Mouse (Mus musculus): ENCODE results near the gene Mctp2.

The Mctp2 gene

GRCm38 (mm10) chr7:72169320-72169719 is 137.1 kb downstream of the Mctp2 start:
- ATAC-seq (ENCODE audit: low TSS enrichment): no peak

GRCm38 (mm10) chr7:72165726-72166701 is 140.4 kb downstream of the Mctp2 start:
- no peak for ATAC-seq (ENCODE audit: low TSS enrichment)

GRCm38 (mm10) chr7:72162256-72162655 is 144.2 kb downstream of the Mctp2 start:
- no peak for ATAC-seq (ENCODE audit: low TSS enrichment)

GRCm38 (mm10) chr7:72159513-72160063 is 146.8 kb downstream of the Mctp2 start:
- ATAC-seq (ENCODE audit: low TSS enrichment): no peak

GRCm38 (mm10) chr7:72150799-72151708 is 155.4 kb downstream of the Mctp2 start:
- no peak for ATAC-seq (ENCODE audit: low TSS enrichment)

- no peak for ATAC-seq (ENCODE audit: low TSS enrichment)
These were observed 157.3 kb downstream of the Mctp2 start for GRCm38 (mm10) chr7:72149073-72149472.

GRCm38 (mm10) chr7:72146849-72147248 is 159.6 kb downstream of the Mctp2 start:
- ATAC-seq (ENCODE audit: low TSS enrichment): no peak

- no peak for ATAC-seq (ENCODE audit: low TSS enrichment)
These were observed 160.5 kb downstream of the Mctp2 start for GRCm38 (mm10) chr7:72145726-72146520.

GRCm38 (mm10) chr7:72138701-72139100 is 167.7 kb downstream of the Mctp2 start:
- ATAC-seq (ENCODE audit: low TSS enrichment): peak; percentile 57; the same call in 1 of the 2 replicates

- ATAC-seq (ENCODE audit: low TSS enrichment): no peak
These were observed 185.4 kb downstream of the Mctp2 start for GRCm38 (mm10) chr7:72120986-72121385.

GRCm38 (mm10) chr7:72119713-72120112 is 186.7 kb downstream of the Mctp2 start:
- no peak for ATAC-seq (ENCODE audit: low TSS enrichment)

- no peak for ATAC-seq (ENCODE audit: low TSS enrichment)
These were observed 188.9 kb downstream of the Mctp2 start for GRCm38 (mm10) chr7:72117376-72118077.

GRCm38 (mm10) chr7:72115073-72115472 is 191.3 kb downstream of the Mctp2 start:
- ATAC-seq (ENCODE audit: low TSS enrichment): no peak

GRCm38 (mm10) chr7:72110578-72110977 is 195.8 kb downstream of the Mctp2 start:
- ATAC-seq (ENCODE audit: low TSS enrichment): no peak

GRCm38 (mm10) chr7:72108639-72109399 is 197.6 kb downstream of the Mctp2 start:
- ATAC-seq (ENCODE audit: low TSS enrichment): no peak

- no peak for ATAC-seq (ENCODE audit: low TSS enrichment)
These were observed 202.2 kb downstream of the Mctp2 start for GRCm38 (mm10) chr7:72104170-72104569.

GRCm38 (mm10) chr7:72103654-72104053 is 202.8 kb downstream of the Mctp2 start:
- no peak for ATAC-seq (ENCODE audit: low TSS enrichment)

GRCm38 (mm10) chr7:72100683-72101082 is 205.7 kb downstream of the Mctp2 start:
- ATAC-seq (ENCODE audit: low TSS enrichment): no peak

- no peak for ATAC-seq (ENCODE audit: low TSS enrichment)
These were observed 207.8 kb downstream of the Mctp2 start for GRCm38 (mm10) chr7:72098603-72099002.

GRCm38 (mm10) chr7:72096973-72097372 is 209.4 kb downstream of the Mctp2 start:
- no peak for ATAC-seq (ENCODE audit: low TSS enrichment)
